8 mouse cellular contexts compared by ENCODE assay signal in the genomic region with DNA sequence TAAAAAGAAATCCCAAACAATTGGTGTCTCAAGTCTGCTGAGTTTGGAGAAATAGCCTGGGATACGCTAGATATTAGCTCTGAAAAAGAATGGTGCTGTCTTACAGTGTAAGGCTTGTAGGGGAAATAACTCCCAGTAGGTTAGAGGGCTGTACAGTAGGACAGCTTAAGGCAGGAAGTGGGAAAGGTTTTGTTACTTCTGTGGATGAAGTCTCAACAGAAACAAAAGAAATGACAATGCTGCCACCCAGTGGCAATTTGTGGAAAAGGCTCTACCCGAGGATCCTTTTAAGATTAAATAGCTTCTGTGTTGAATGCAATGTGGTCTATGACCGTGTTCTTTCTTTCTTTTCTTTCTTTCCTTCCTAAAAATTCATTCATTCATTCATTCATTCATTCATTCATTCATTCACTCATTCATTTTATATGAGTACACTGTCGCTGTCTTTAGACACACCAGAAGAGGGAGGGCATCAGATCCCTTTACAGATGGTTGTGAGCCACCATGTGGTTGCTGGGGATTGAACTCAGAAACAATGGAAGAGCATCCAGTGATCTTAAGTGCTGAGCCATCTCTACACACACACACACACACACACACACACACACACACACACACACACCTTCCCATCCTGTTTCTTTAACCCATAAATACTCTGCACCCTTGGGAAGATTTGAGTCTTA. TPM values are rescaled to one million over a fixed set of nuclear protein-coding genes. Genes with fewer than 3 reads are reported as not detected.
DNase-seq lines count a peak whose midpoint lies in the region; ATAC-seq lines count a peak whose summit lies in the region.

No protein-coding gene starts in this region.

- peak; percentile 89 for DNase-seq in R1 (ENCODE audit: low read depth, low spot score)
- DNase-seq in cerebellum, postnatal 25 days = peak; percentile 70 to 82
- DNase-seq in frontal cortex, postnatal 36 days (ENCODE audit: low spot score in 2 of 2) = peak; percentile 68 to 90
- DNase-seq in hindlimb bud, embryonic 11.5 days (ENCODE audit: extremely low spot score, low read depth, low spot score) = peak; percentile 86
- peak; percentile 58 for DNase-seq in left cerebral cortex, adult 11 months (ENCODE audit: low spot score)
- DNase-seq in right cerebral cortex, adult 2 months (ENCODE audit: low spot score in 2 of 2) = peak; percentile 82 to 86
- peak; percentile 74 for DNase-seq in urinary bladder, postnatal 25 days (ENCODE audit: low spot score)

- peak; percentile 89 for ATAC-seq in megakaryocyte, adult 5-6 weeks (ENCODE audit: poor library complexity, severe bottlenecking)

RNA-seq across cellular contexts. Expression of a gene that starts 0.9 kb away (rescaled TPM):
- not detected in 2 replicates for total RNA-seq in megakaryocyte, adult 5-6 weeks (2015)
- total RNA-seq in megakaryocyte, adult 5-6 weeks (2017) = not detected in 2 replicates

RNA-seq across cellular contexts. Expression of a gene that starts 6.6 kb away (rescaled TPM):
- 70.7 and 76.4 TPM in 2 replicates for total RNA-seq in megakaryocyte, adult 5-6 weeks (2015)
- total RNA-seq in megakaryocyte, adult 5-6 weeks (2017) = 66.4 and 66.8 TPM in 2 replicates

RNA-seq across cellular contexts. Expression of a gene that starts 27.0 kb away (rescaled TPM):
- 699 and 796 TPM in 2 replicates for total RNA-seq in megakaryocyte, adult 5-6 weeks (2015)
- total RNA-seq in megakaryocyte, adult 5-6 weeks (2017) = 1,510 and 1,709 TPM in 2 replicates

RNA-seq across cellular contexts. Expression of a gene that starts 50.4 kb away (rescaled TPM):
- total RNA-seq in megakaryocyte, adult 5-6 weeks (2015) = 118 and 120 TPM in 2 replicates
- 140 and 162 TPM in 2 replicates for total RNA-seq in megakaryocyte, adult 5-6 weeks (2017)

Comparison
In these comparisons a context has a peak if more than half of its experiments do, and no peak if none do; other contexts are left out.
1. Peak in every context shown above with its lines: DNase-seq and ATAC-seq.